ENCODE assay signal across 12 mouse cellular contexts in genomic region chr9:103489883-103490282, GRCm38 (mm10). TPM values are rescaled to one million over a fixed set of nuclear protein-coding genes. Genes with fewer than 3 reads are reported as not detected.
DNase-seq lines count a peak whose midpoint lies in the region; ATAC-seq lines count a peak whose summit lies in the region.
"Had no signal": no experiment of that assay in that cellular context is flagged by ENCODE, and none has a peak within 500 bp of the region (broad histone marks: within the 10 kb centered on the region; RNA-seq: fewer than 3 reads in every experiment).

No protein-coding gene starts in this region.

- H3K4me3 ChIP-seq in midbrain, embryonic 10.5 days: no peak overlapping the region
- H3K4me3 ChIP-seq in intestine, embryonic 16.5 days (ENCODE audit: low read length): no peak overlapping the region
- H3K4me3 ChIP-seq: heart, adult 2 months; heart, embryonic 15.5 days; limb, embryonic 15.5 days had no signal

- H3K36me3 ChIP-seq in midbrain, embryonic 10.5 days: no peaks in the 10 kb centered on the region
- no peaks in the 10 kb centered on the region for H3K36me3 ChIP-seq in intestine, embryonic 16.5 days (ENCODE audit: control insufficient read depth, insufficient read depth, low read length)
- H3K36me3 ChIP-seq: heart, embryonic 15.5 days; limb, embryonic 15.5 days had no signal

- H3K9me3 ChIP-seq in midbrain, embryonic 10.5 days (replicated peaks): no peaks in the 10 kb centered on the region
- H3K9me3 ChIP-seq in intestine, embryonic 16.5 days (ENCODE audit: control insufficient read depth, low read length): no peaks in the 10 kb centered on the region
- H3K9me3 ChIP-seq: heart, embryonic 15.5 days; limb, embryonic 15.5 days had no signal

- peaks cover 17% of the 10 kb centered on the region; the same call in 1 of the 2 replicates for H3K27me3 ChIP-seq in midbrain, embryonic 10.5 days (ENCODE audit: low read depth, poor library complexity, severe bottlenecking)
- no peaks in the 10 kb centered on the region for H3K27me3 ChIP-seq in intestine, embryonic 16.5 days (replicated peaks; ENCODE audit: control insufficient read depth, insufficient read depth, low read length)
- H3K27me3 ChIP-seq: heart, embryonic 15.5 days; limb, embryonic 15.5 days had no signal

- H3K4me2 ChIP-seq in intestine, embryonic 16.5 days (ENCODE audit: low read depth, low read length): no peak overlapping the region
- H3K4me2 ChIP-seq: heart, embryonic 15.5 days; limb, embryonic 15.5 days had no signal

- 90% methylated on average over 4 of the region's 4 CpGs for WGBS in midbrain, embryonic 10.5 days
- 75% methylated on average over 4 of the region's 4 CpGs for WGBS in intestine, embryonic 16.5 days

- H3K9ac ChIP-seq in intestine, embryonic 16.5 days (ENCODE audit: low read depth, low read length): no peak overlapping the region
- H3K9ac ChIP-seq: heart, embryonic 15.5 days; limb, embryonic 15.5 days had no signal

- peak; percentile 47 for DNase-seq in CD4-positive, CD25-positive, alpha-beta regulatory T cell, adult 2 months (ENCODE audit: low read depth, low spot score)
- DNase-seq in T-cell, adult 2 months (ENCODE audit: low spot score): peak; percentile 76
- peak; percentile 19 to 44 for DNase-seq in spleen, postnatal 10 days (ENCODE audit: low spot score in 2 of 2)
- DNase-seq in thymus, postnatal 36 days: peak; percentile 44 to 59
- DNase-seq in midbrain, embryonic 10.5 days (ENCODE audit: low spot score): no peak
- DNase-seq in right cerebral cortex, adult 2 months (ENCODE audit: low spot score in 2 of 2): no peak

- ATAC-seq in intestine, embryonic 16.5 days: no peak

- peaks cover 27% of the 10 kb centered on the region for H3K4me1 ChIP-seq in midbrain, embryonic 10.5 days
- H3K4me1 ChIP-seq in intestine, embryonic 16.5 days (ENCODE audit: control insufficient read depth, insufficient read depth, low read length): peaks cover 8% of the 10 kb centered on the region; the same call in 1 of the 2 replicates

- H3K27ac ChIP-seq in midbrain, embryonic 10.5 days (replicated peaks): no peak overlapping the region
- no peak overlapping the region for H3K27ac ChIP-seq in intestine, embryonic 16.5 days (ENCODE audit: low read length)
- H3K27ac ChIP-seq: heart, adult 2 months; heart, embryonic 15.5 days; hindbrain, postnatal 0 days; limb, embryonic 15.5 days had no signal

RNA-seq across cellular contexts. Expression of gene Bfsp2, which starts 9.7 kb away (rescaled TPM):
- 0.75 and 2.0 TPM in 2 replicates for polyA plus RNA-seq in midbrain, embryonic 10.5 days (2016; fragmentation: Nextera tagmentation; extraction: Ambion mirVana)
- not detected in 2 replicates for polyA plus RNA-seq in intestine, embryonic 16.5 days (2015; fragmentation: Nextera tagmentation; extraction: Ambion mirVana)
- polyA plus RNA-seq: Patski had no signal

Comparison
In these comparisons a context has a peak if more than half of its experiments do, and no peak if none do; other contexts are left out.
1. DNase-seq: peak in CD4-positive, CD25-positive, alpha-beta regulatory T cell, adult 2 months (single experiment), T-cell, adult 2 months (single experiment), spleen, postnatal 10 days (2 of 2) and thymus, postnatal 36 days (2 of 2); none in midbrain, embryonic 10.5 days (single experiment) and right cerebral cortex, adult 2 months (0 of 2).